Mouse (Mus musculus) lung, adult 2 months (tissue): ENCODE data around the gene Tmem40. TPM values are rescaled to one million over a fixed set of nuclear protein-coding genes. Genes with fewer than 3 reads are reported as not detected.

Experiments
- DNase-seq: peaks from one replicate; pipeline ENCODE4 v3.0.0; 2022
- H3K4me1 ChIP-seq: fragments of 200-500 bp; 2 replicates; pipeline ENCODE4 v1.6.1; 2011; ENCODE audit warnings: low read length; ENCODE audit not compliant: control insufficient read depth, insufficient read depth
- H3K4me3 ChIP-seq: fragments of 200-500 bp; replicated peaks from 2 replicates; pipeline ENCODE3; 2011; ENCODE audit warnings: low read depth, mild to moderate bottlenecking, control low read depth, low read length; ENCODE audit errors: extremely low read depth
- CTCF ChIP-seq: fragments of 200-500 bp; IDR thresholded peaks from 2 replicates; pipeline ENCODE4 v1.5.1; 2011; ENCODE audit warnings: mild to moderate bottlenecking, low read length, control low read depth; ENCODE audit not compliant: insufficient read depth
- POLR2A ChIP-seq: fragments of 200-500 bp; IDR thresholded peaks from 2 replicates; pipeline ENCODE4 v1.6.1; 2011; ENCODE audit warnings: low read depth, mild to moderate bottlenecking, control low read depth, low read length, borderline replicate concordance; ENCODE audit errors: extremely low read depth
- WGBS: fragments of 180-500 bp; shearing (Covaris S2); methylation state at CpG from one replicate; pipeline ENCODE4 v1.1.7; 2018; 5-methylcytosine and 5-hydroxymethylcytosine counted together
- polyA plus RNA-seq: library from polyadenylated mRNA; depleted of rRNA; stranded (reverse); fragments of >200 nt; gene quantifications from 2 replicates; pipeline ENCODE4 v1.2.3, GENCODE M21; 2012

Tmem40 gene
- polyA plus RNA-seq, 1 experiment = 21.5 TPM

DNA sequence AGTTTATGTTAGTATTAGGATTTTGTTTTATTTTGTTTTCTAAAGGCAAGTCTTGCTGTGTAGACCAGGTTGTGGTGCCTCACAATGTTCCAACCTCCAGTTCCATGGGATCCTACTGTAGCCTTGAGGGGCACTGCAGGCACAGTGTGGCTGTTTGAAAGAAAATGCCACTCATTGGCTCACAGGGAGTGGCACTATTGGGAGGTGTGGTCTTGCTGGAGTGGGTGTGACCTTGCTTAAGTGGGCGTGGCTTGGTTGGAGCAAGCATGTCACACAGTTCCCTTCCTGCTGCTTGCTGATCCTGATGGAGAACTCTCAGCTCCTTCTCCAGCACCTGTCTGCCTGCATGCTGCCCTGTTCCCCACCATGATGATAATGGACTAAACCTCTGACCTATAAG, 18.6 kb downstream of the Tmem40 start:
- 13% methylated on average over 1 of the region's 1 CpGs for WGBS
- TF ChIP-seq CTCF (no peak), POLR2A (no peak)
- Histone ChIP-seq H3K4me3 (no peak overlapping the region), H3K4me1 (no peaks in the 10 kb centered on the region)
- DNase-seq = no peak

DNA sequence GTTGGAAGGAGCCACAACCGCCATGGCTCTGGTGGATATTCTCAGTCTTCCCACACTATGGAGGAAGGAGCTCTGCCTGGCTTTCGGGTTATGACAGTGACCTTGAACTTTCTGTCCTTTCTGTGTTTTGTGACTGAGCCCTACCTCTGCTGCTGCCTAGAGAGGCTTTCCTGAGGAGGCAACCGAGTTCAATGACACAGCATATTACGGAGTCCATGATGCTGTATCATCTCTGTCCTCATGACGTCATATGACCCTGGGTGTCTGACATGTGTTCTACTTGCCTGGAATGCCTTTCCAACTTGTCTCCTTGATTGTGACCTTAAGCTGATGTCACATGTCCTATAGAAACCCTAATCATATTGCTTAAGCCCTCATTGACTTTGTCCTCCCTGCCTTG, 23.2 kb downstream of the Tmem40 start:
- no peak for DNase-seq
- TF ChIP-seq POLR2A (no peak), CTCF (no peak)
- no peak overlapping the region for H3K4me3 ChIP-seq
- WGBS = 91% methylated on average over 5 of the region's 5 CpGs
- no peaks in the 10 kb centered on the region for H3K4me1 ChIP-seq

DNA sequence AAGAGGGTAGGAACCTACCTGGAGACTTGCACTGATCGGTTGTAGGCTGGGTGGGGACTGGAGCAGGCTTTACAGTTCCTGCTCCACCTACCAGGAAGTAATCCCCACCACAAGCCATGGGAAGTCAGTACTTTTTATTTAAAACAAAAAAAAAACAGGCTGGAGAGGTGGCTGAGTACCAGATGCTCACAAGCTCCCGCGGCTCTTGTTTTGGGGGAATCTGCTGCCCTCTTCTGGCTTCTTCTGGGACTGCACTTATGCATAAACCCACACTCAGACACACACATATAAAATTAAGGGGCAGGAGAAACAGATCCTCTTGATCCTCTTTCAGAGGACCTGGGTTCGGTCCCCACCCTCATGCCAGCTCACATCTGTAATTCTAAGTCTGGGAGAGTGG, 27.3 kb downstream of the Tmem40 start:
- no peak for TF ChIP-seq CTCF
- no peak for TF ChIP-seq POLR2A
- DNase-seq = peak; percentile 34
- Histone ChIP-seq H3K4me3 (no peak overlapping the region), H3K4me1 (no peaks in the 10 kb centered on the region)
- WGBS = 62% methylated on average over 4 of the region's 4 CpGs

DNA sequence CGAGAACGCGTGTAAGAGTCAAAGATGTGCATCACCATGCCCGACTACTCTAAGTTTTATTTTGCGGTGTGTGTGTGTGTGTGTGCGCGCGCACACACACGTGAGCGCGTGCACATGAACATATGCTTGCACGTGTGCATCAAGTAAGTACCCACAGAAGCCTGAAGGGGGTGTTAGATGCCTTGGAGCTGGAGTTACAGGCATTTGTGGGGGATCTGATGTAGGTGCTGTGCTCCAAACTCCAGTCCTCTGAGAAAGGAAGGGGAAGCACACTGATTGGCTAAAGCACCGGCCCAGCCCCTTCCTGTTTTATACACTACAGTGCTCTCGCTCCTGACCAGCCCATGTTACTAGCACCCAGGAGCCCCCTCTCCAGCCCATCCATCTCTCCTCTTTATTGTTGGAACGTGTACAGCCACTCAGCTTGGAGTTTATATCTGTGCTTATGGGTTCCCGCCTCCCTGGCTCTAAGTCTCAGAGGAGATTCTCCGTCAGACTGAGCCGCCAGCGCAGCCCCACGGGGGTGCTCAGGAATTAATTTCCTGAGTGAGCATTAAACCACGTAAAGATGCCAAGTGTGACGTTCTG, 29.8 kb downstream of the Tmem40 start:
- DNase-seq = no peak
- no peaks in the 10 kb centered on the region for H3K4me1 ChIP-seq
- no peak overlapping the region for H3K4me3 ChIP-seq
- TF ChIP-seq CTCF (no peak), POLR2A (no peak)
- WGBS = 74% methylated on average over 22 of the region's 22 CpGs

DNA sequence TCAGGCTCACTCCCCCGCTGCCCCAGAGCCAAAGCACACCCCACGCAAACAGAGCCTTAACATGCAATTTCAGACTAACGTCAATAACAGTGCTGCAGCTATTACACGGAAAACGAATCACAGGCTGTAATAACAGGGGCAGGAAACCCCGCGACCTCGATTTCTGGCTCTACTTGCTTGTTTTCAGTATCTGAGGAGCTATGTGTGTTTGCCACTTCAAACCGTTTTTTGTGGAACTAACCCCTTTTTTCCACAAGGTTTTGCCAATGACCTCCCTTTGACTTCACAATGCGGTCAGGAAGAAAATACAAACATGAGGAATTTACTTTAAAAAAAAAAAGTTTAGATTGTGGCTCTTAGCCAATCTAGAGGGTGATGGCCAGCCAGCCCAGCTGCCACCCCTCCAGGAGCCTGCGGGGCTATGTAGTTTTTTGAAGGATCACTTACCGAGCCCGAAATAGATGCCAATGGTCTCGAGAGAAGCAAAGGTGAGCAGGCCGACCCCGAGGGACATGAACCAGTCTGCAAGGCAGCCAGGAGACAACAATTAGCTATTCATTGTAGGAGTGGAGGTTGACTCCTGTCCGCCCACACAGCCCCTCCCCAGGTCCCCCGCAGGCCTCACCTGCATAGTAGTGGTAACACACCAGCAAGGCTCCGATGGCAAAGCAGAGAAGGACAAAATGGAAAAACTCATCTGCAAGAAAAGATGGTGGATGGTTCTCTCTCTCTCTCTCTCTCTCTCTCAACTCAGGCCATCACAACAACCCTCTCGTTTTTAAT, 31.5 kb downstream of the Tmem40 start:
- no peak for DNase-seq
- 47% methylated on average over 20 of the region's 20 CpGs for WGBS
- Histone ChIP-seq H3K4me1 (no peaks in the 10 kb centered on the region), H3K4me3 (no peak overlapping the region)
- TF ChIP-seq CTCF = no peak
- TF ChIP-seq POLR2A = no peak

DNA sequence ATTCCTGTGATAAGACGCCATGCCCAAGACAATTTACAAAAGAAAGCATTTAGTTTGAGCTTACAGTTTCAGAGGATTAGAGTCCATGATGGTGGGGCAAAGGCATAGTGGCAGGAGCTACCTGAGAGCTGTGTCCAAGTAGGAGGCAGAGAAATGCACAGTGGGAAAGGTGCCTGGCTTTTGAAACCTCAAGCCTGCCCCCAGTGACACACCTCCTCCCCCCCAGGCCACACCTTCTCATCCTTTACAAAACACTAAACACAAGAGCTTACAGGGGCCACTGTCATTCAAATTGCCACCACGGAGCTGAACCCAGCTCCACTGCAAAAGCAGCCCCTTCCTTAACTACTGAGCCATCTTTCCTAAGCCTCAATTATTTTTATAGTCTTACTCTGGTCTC, 34.6 kb downstream of the Tmem40 start:
- 61% methylated on average over 2 of the region's 2 CpGs for WGBS
- no peak overlapping the region for H3K4me3 ChIP-seq
- TF ChIP-seq CTCF (no peak), POLR2A (no peak)
- no peak for DNase-seq
- no peaks in the 10 kb centered on the region for H3K4me1 ChIP-seq

DNA sequence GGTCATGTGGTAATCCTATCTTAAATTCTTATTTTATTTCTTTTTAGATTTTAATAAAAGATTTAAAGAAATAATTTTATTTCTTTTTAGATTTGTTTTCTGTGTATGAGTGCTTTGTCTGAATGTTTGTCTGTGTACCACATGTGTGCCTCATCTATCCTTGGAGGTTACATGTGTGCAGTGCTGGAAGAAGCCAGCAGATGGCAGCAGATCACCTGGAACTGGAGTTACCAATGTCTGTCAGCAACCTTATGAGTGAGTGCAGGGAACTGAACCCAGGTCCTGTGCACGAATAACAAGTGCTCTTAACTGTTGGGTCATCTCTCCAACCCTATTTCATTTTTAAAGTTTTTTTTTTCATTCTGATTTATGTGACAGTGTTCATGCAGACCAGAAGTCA, 35.1 kb downstream of the Tmem40 start:
- DNase-seq = peak; percentile 57
- TF ChIP-seq POLR2A (no peak), CTCF (peak; percentile 75)
- WGBS = 76% methylated on average over 1 of the region's 1 CpGs
- Histone ChIP-seq H3K4me1 (no peaks in the 10 kb centered on the region), H3K4me3 (no peak overlapping the region)

DNA sequence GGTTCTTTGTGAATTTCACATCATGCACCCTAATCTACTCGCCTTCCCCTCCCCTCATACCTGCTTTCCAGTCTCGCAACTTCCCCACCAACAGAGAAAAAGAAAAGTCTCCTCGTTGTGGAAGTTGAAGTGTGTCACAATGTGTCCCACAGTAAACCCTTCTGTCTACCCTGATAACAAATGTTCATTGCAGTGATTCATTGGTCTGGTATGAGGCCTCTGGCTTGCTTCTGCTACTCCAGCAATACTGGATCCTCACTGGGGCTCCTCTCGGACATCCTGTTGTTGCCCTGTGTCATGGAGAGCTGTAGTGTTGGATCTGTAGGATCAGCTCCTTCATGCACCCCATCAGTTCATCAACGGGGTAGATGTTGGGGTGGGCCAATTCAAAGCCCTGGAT, 40.0 kb downstream of the Tmem40 start:
- TF ChIP-seq POLR2A (no peak), CTCF (no peak)
- 56% methylated on average over 5 of the region's 5 CpGs for WGBS
- DNase-seq = no peak
- peaks cover 3% of the 10 kb centered on the region; the same call in 1 of the 2 replicates for H3K4me1 ChIP-seq
- no peak overlapping the region for H3K4me3 ChIP-seq

DNA sequence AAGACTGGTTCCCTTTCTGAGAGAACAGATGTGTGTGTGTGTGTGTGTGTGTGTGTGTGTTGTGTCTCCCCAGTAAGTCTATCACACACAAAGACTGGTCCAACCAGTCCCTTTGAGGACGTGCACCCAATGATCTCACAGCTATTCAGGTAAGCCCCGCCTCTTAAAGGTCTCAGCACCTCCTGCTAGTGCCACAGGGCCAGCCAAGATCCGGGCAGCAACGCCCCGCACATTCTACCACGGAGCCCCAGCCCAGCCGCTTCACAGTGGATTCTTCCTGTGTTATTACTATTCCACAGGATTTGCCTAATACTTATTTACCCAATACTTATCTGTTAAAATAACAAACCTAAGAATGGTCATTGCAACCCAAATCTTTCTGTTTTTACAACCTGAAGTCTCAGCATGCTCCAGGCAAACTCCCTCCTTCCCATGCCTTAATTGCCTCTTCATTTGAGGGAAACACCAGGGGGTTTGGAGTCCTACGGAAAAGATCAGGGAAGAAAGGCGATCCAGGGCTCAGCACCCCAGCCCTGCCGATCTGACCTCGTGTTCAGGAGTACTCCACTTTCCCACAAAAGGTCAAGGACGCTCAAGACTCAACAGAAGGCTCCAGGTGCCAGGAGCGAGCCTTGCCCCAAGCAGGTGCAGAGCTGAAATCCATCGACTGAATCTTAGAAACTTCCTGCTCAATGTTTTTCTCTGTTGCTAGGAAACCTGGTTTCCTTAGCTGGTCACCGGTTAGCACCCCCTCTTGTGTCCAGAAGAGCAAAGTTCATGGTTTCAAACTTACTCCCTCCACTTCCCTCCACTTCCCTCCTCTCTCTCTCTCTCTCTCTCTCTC, 44.3 kb downstream of the Tmem40 start:
- peak overlapping the region; percentile 42 for H3K4me3 ChIP-seq
- TF ChIP-seq CTCF (no peak), POLR2A (0 out of 2 replicates have a peak, but pooled peaks have one; percentile 14)
- H3K4me1 ChIP-seq = peaks cover 3% of the 10 kb centered on the region; the same call in 1 of the 2 replicates
- peak; percentile 70 for DNase-seq
- WGBS = 3% methylated on average over 15 of the region's 15 CpGs
